Mouse (Mus musculus): ENCODE measurements around the gene Zfp606. TPM values are rescaled to one million over a fixed set of nuclear protein-coding genes. Genes with fewer than 3 reads are reported as not detected.

Gene Zfp606
- total RNA-seq (2015; ENCODE audit: low replicate concordance), result 0.19 and 4.4 TPM in 2 replicates
- 1.4 and 2.6 TPM in 2 replicates for total RNA-seq (2017; ENCODE audit: low replicate concordance)

DNA sequence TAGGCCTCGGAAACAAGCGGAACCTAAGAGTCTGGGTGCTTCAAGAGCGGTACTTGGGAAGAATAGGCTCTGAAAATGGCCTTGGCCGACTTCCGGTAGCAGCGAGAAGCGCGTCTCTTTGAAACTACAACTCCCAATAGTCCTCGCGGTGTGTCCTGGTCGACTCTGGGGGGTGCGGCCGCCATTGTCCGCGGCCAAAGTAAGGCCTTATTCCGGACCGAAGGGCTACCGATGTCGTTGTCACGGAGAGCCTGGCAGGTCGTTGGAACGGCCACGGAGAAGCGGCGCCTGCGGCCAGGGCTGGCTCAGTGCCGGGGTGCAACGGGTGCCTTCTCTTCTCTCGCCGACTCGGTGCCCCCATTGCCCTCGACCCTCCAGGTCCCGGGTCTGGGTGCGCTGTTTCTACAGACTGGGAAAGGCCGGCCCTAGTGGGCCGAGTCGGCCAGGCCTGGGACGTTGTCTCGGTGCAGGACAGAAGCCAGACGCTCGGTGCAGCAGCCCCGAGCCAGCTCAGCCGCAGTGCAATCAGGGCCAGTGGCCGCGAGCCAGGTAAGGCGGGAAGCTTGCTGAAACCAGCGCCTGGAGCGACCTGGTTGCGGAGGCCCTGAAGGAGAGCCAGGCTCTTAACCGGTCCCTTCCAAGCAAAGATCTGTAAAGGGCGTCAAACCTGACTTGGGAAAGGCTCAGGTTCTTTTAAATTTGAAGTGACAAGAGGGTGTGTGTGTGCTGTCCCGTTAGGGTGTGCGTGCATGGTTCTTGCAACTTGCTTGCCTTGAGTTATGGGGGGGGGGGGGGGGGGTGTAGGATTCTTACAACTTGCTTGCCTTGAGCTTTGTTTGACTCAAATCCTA, at the start of gene Zfp606:
TSS of gene Zfp606 (plus strand) at position 136 of the 851 bp plus-strand sequence.
- no peak for ATAC-seq (replicated peaks; ENCODE audit: low FRiP score, poor library complexity, severe bottlenecking)

GRCm38 (mm10) chr7:12479009-12479346, 885 bp downstream of the Zfp606 start:
- ATAC-seq (replicated peaks; ENCODE audit: low FRiP score, poor library complexity, severe bottlenecking), result no peak

GRCm38 (mm10) chr7:12479525-12479924, 1.4 kb downstream of the Zfp606 start:
- ATAC-seq (replicated peaks; ENCODE audit: low FRiP score, poor library complexity, severe bottlenecking), result no peak

- ATAC-seq (replicated peaks; ENCODE audit: low FRiP score, poor library complexity, severe bottlenecking), result no peak
Observed at GRCm38 (mm10) chr7:12483771-12484170, 5.7 kb downstream of the Zfp606 start.

GRCm38 (mm10) chr7:12485956-12486355, 7.9 kb downstream of the Zfp606 start:
- ATAC-seq (replicated peaks; ENCODE audit: low FRiP score, poor library complexity, severe bottlenecking), result no peak

DNA sequence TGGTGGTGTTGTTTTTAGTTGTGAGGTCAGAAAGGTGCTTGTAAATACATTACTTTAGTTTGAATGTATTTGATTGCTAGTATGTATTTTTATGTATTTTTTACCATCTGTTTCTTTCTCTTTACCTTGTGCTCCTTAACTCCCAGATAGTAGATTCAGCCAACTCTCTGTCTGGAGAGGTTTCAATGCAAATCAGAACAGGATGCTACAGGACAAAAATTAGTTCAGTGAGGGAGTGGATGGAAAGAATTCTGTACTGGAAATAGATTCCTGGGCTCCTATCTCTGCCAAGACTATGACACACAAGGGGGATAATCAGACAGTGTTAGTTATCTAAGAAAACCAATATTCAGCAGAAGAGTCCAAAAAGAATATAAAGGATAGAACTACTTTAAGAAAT, 8.6 kb downstream of the Zfp606 start:
- no peak for ATAC-seq (replicated peaks; ENCODE audit: low FRiP score, poor library complexity, severe bottlenecking)

- ATAC-seq (replicated peaks; ENCODE audit: low FRiP score, poor library complexity, severe bottlenecking), result no peak
Observed at GRCm38 (mm10) chr7:12510913-12511312, 32.8 kb downstream of the Zfp606 start.

DNA sequence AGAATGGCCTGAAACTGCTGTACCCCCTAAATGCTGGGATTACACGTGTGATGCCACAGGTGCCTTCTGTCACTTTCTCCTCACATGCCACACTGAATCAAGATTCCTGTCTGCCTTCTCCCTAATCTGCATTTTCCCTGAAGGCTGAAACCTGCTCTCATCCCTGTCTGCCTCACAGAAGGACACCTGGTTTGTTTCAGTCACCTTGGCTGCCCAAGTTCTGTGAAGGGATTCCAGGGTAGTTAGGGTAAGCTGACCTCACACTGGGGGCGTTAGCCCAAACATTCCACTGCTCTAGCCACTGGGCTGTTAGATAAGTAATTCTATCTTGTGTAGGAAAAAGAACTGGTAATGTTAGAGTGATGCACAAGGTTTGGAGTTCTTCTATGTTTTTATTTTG, 34.1 kb downstream of the Zfp606 start, which contains the start of gene 2900092C05Rik:
TSS of gene 2900092C05Rik (plus strand) at position 301 of the 400 bp plus-strand sequence.
- no peak for ATAC-seq (replicated peaks; ENCODE audit: low FRiP score, poor library complexity, severe bottlenecking)

Other genes with a start within 250 kb of the Zfp606 start
- not detected in 2 replicates for gene Vmn1r81, start 210.0 kb upstream of the Zfp606 start, total RNA-seq (2015; ENCODE audit: low replicate concordance)
- gene Vmn1r81, start 210.0 kb upstream of the Zfp606 start, total RNA-seq (2017; ENCODE audit: low replicate concordance), result 0.14 and 0.17 TPM in 2 replicates
- not detected in 2 replicates for gene Vmn1r82, start 177.9 kb upstream of the Zfp606 start, total RNA-seq (2015; ENCODE audit: low replicate concordance)
- gene Vmn1r82, start 177.9 kb upstream of the Zfp606 start, total RNA-seq (2017; ENCODE audit: low replicate concordance), result not detected in 2 replicates
- gene Vmn1r83, start 148.8 kb upstream of the Zfp606 start, total RNA-seq (2015; ENCODE audit: low replicate concordance), result not detected in 2 replicates
- not detected in 2 replicates for gene Vmn1r83, start 148.8 kb upstream of the Zfp606 start, total RNA-seq (2017; ENCODE audit: low replicate concordance)
- not detected in 2 replicates for gene Vmn1r84, start 109.0 kb upstream of the Zfp606 start, total RNA-seq (2015; ENCODE audit: low replicate concordance)
- gene Vmn1r84, start 109.0 kb upstream of the Zfp606 start, total RNA-seq (2017; ENCODE audit: low replicate concordance), result not detected in 2 replicates
- not detected in 2 replicates for gene Zfp551, start 55.5 kb upstream of the Zfp606 start, total RNA-seq (2015; ENCODE audit: low replicate concordance)
- not detected in 2 replicates for gene Zfp551, start 55.5 kb upstream of the Zfp606 start, total RNA-seq (2017; ENCODE audit: low replicate concordance)
- gene 2900092C05Rik, start 34.2 kb downstream of the Zfp606 start, total RNA-seq (2015; ENCODE audit: low replicate concordance), result not detected in 2 replicates
- gene 2900092C05Rik, start 34.2 kb downstream of the Zfp606 start, total RNA-seq (2017; ENCODE audit: low replicate concordance), result not detected in 2 replicates
- gene Vmn2r53, start 130.5 kb downstream of the Zfp606 start, total RNA-seq (2015; ENCODE audit: low replicate concordance), result not detected in 2 replicates
- 0.09 and 0.28 TPM in 2 replicates for gene Vmn2r53, start 130.5 kb downstream of the Zfp606 start, total RNA-seq (2017; ENCODE audit: low replicate concordance)
- gene Vmn2r54, start 162.0 kb downstream of the Zfp606 start, total RNA-seq (2015; ENCODE audit: low replicate concordance), result not detected in 2 replicates
- not detected in 2 replicates for gene Vmn2r54, start 162.0 kb downstream of the Zfp606 start, total RNA-seq (2017; ENCODE audit: low replicate concordance)
- not detected in 2 replicates for gene Vmn2r55, start 206.7 kb downstream of the Zfp606 start, total RNA-seq (2015; ENCODE audit: low replicate concordance)
- gene Vmn2r55, start 206.7 kb downstream of the Zfp606 start, total RNA-seq (2017; ENCODE audit: low replicate concordance), result not detected in 2 replicates

Data from erythroblast, adult 5-6 weeks (primary cell).